Mouse (Mus musculus): Measurements from ENCODE around the gene Tssk4. TPM values are rescaled to one million over a fixed set of nuclear protein-coding genes. Genes with fewer than 3 reads are reported as not detected.
A peak's percentile ranks its signal among the peaks of the same experiment; 100 is the strongest.

The Tssk4 gene
- polyA plus RNA-seq, 1 experiment, result 0.67 TPM

- H3K27ac ChIP-seq (ENCODE audit: insufficient read depth, low read depth, low read length), result peak overlapping the region; percentile 99
These were observed 7.3 kb upstream of the Tssk4 start for GRCm38 (mm10) chr14:55642679-55643059.

GRCm38 (mm10) chr14:55643060-55643907 lies 6.7 kb upstream of the Tssk4 start, which contains the start of gene Tm9sf1:
Tm9sf1 (minus strand) TSS chr14:55643806.
- WGBS, result under 1% methylated on average over 89 of the region's 89 CpGs
- H3K27me3 ChIP-seq (replicated peaks; ENCODE audit: control insufficient read depth, insufficient read depth, low read length), result no peaks in the 10 kb centered on the region
- peaks cover 18% of the 10 kb centered on the region for H3K4me1 ChIP-seq (ENCODE audit: control insufficient read depth, insufficient read depth, low read length)
- TF ChIP-seq CTCF (conservative IDR thresholded peaks at IDR 0.05; ENCODE audit: insufficient read depth, insufficient read length, low read depth, low read length) (no peak), POLR2A (IDR thresholded peaks at IDR 0.05; ENCODE audit: low read depth, low read length) (peak; percentile 41)
- DNase-seq, result peak; percentile 91
- no peaks in the 10 kb centered on the region for H3K36me3 ChIP-seq (ENCODE audit: control insufficient read depth, insufficient read depth, low read length)
- H3K4me3 ChIP-seq (ENCODE audit: insufficient read depth, low read depth, low read length), result peak within 1 kb of the TSS; percentile 98
- H3K27ac ChIP-seq (ENCODE audit: insufficient read depth, low read depth, low read length), result peak within 1 kb of the TSS; percentile 99

More at GRCm38 (mm10) chr14:55642679-55643059, 7.3 kb upstream of the Tssk4 start:
- no peaks in the 10 kb centered on the region for H3K36me3 ChIP-seq (ENCODE audit: control insufficient read depth, insufficient read depth, low read length)
- TF ChIP-seq POLR2A (IDR thresholded peaks at IDR 0.05; ENCODE audit: low read depth, low read length) (no peak), CTCF (conservative IDR thresholded peaks at IDR 0.05; ENCODE audit: insufficient read depth, insufficient read length, low read depth, low read length) (no peak)
- DNase-seq, result no peak
- H3K4me3 ChIP-seq (ENCODE audit: insufficient read depth, low read depth, low read length), result peak overlapping the region; percentile 98
- peaks cover 18% of the 10 kb centered on the region for H3K4me1 ChIP-seq (ENCODE audit: control insufficient read depth, insufficient read depth, low read length)
- no peaks in the 10 kb centered on the region for H3K27me3 ChIP-seq (replicated peaks; ENCODE audit: control insufficient read depth, insufficient read depth, low read length)
- WGBS, result 11% methylated on average over 8 of the region's 8 CpGs

- Histone ChIP-seq H3K27me3 (replicated peaks; ENCODE audit: control insufficient read depth, insufficient read depth, low read length) (no peaks in the 10 kb centered on the region), H3K27ac (ENCODE audit: insufficient read depth, low read depth, low read length) (peak overlapping the region; percentile 26), H3K36me3 (ENCODE audit: control insufficient read depth, insufficient read depth, low read length) (no peaks in the 10 kb centered on the region), H3K4me1 (ENCODE audit: control insufficient read depth, insufficient read depth, low read length) (peaks cover 18% of the 10 kb centered on the region), H3K4me3 (ENCODE audit: insufficient read depth, low read depth, low read length) (peak overlapping the region; percentile 33)
- WGBS, result 3% methylated on average over 17 of the region's 17 CpGs
- no peak for TF ChIP-seq POLR2A (IDR thresholded peaks at IDR 0.05; ENCODE audit: low read depth, low read length)
- no peak for TF ChIP-seq CTCF (conservative IDR thresholded peaks at IDR 0.05; ENCODE audit: insufficient read depth, insufficient read length, low read depth, low read length)
- peak; percentile 36 for DNase-seq
These were observed 5.6 kb upstream of the Tssk4 start for GRCm38 (mm10) chr14:55644261-55644888.

GRCm38 (mm10) chr14:55651528-55651927 lies 1.5 kb downstream of the Tssk4 start:
- no peak for DNase-seq
- TF ChIP-seq POLR2A (IDR thresholded peaks at IDR 0.05; ENCODE audit: low read depth, low read length), result no peak
- TF ChIP-seq CTCF (conservative IDR thresholded peaks at IDR 0.05; ENCODE audit: insufficient read depth, insufficient read length, low read depth, low read length), result no peak
- no peak overlapping the region for H3K4me3 ChIP-seq (ENCODE audit: insufficient read depth, low read depth, low read length)
- no peaks in the 10 kb centered on the region for H3K4me1 ChIP-seq (ENCODE audit: control insufficient read depth, insufficient read depth, low read length)
- H3K36me3 ChIP-seq (ENCODE audit: control insufficient read depth, insufficient read depth, low read length), result no peaks in the 10 kb centered on the region
- 91% methylated on average over 7 of the region's 7 CpGs for WGBS
- H3K27me3 ChIP-seq (replicated peaks; ENCODE audit: control insufficient read depth, insufficient read depth, low read length), result no peaks in the 10 kb centered on the region
- H3K27ac ChIP-seq (ENCODE audit: insufficient read depth, low read depth, low read length), result no peak overlapping the region

- TF ChIP-seq CTCF (conservative IDR thresholded peaks at IDR 0.05; ENCODE audit: insufficient read depth, insufficient read length, low read depth, low read length), result no peak
- no peaks in the 10 kb centered on the region; the same call in 1 of the 2 replicates for H3K36me3 ChIP-seq (ENCODE audit: control insufficient read depth, insufficient read depth, low read length)
- H3K27ac ChIP-seq (ENCODE audit: insufficient read depth, low read depth, low read length), result no peak overlapping the region
- DNase-seq, result no peak
- 82% methylated on average over 3 of the region's 3 CpGs for WGBS
- peaks cover 8% of the 10 kb centered on the region; the same call in 1 of the 2 replicates for H3K4me1 ChIP-seq (ENCODE audit: control insufficient read depth, insufficient read depth, low read length)
- no peaks in the 10 kb centered on the region for H3K27me3 ChIP-seq (replicated peaks; ENCODE audit: control insufficient read depth, insufficient read depth, low read length)
- H3K4me3 ChIP-seq (ENCODE audit: insufficient read depth, low read depth, low read length), result no peak overlapping the region
These were observed 7.0 kb downstream of the Tssk4 start for GRCm38 (mm10) chr14:55656935-55657334.

GRCm38 (mm10) chr14:55658011-55658410 lies 8.0 kb downstream of the Tssk4 start:
- no peaks in the 10 kb centered on the region for H3K27me3 ChIP-seq (replicated peaks; ENCODE audit: control insufficient read depth, insufficient read depth, low read length)
- no peak overlapping the region for H3K4me3 ChIP-seq (ENCODE audit: insufficient read depth, low read depth, low read length)
- H3K4me1 ChIP-seq (ENCODE audit: control insufficient read depth, insufficient read depth, low read length), result peaks cover 8% of the 10 kb centered on the region; the same call in 1 of the 2 replicates
- H3K27ac ChIP-seq (ENCODE audit: insufficient read depth, low read depth, low read length), result no peak overlapping the region
- WGBS, result 60% methylated on average over 5 of the region's 5 CpGs
- TF ChIP-seq CTCF (conservative IDR thresholded peaks at IDR 0.05; ENCODE audit: insufficient read depth, insufficient read length, low read depth, low read length) (no peak), POLR2A (IDR thresholded peaks at IDR 0.05; ENCODE audit: low read depth, low read length) (no peak)
- DNase-seq, result peak; percentile 88
- H3K36me3 ChIP-seq (ENCODE audit: control insufficient read depth, insufficient read depth, low read length), result no peaks in the 10 kb centered on the region; the same call in 1 of the 2 replicates
